Mouse (Mus musculus) liver, embryonic 13.5 days (tissue): ENCODE data around the gene Amdhd1. TPM values are rescaled to one million over a fixed set of nuclear protein-coding genes. Genes with fewer than 3 reads are reported as not detected.

Experiments used
- ATAC-seq: fragments of 200-750 bp; cut with Nextera tagmentation; 2 replicates; pipeline ENCODE4 v1.8.0; 2017; ENCODE audit warnings: low read depth, mild to moderate bottlenecking, moderate number of reproducible peaks, moderate library complexity
- DNase-seq: peaks from one replicate; pipeline ENCODE4 v3.0.0; 2022
- H3K27ac ChIP-seq: fragments of 300-500 bp; sonication (generic); 2 replicates; pipeline ENCODE4 v1.5.1; 2015; ENCODE audit warnings: moderate library complexity, mild to moderate bottlenecking, inconsistent platforms
- H3K27me3 ChIP-seq: fragments of 300-500 bp; sonication (generic); 2 replicates; pipeline ENCODE4 v1.6.1; 2015; ENCODE audit warnings: mild to moderate bottlenecking, inconsistent platforms
- H3K36me3 ChIP-seq: fragments of 300-500 bp; sonication (generic); 2 replicates; pipeline ENCODE4 v1.6.1; 2015; ENCODE audit warnings: mild to moderate bottlenecking, inconsistent platforms
- H3K4me1 ChIP-seq: fragments of 300-500 bp; sonication (generic); replicated peaks from 2 replicates; pipeline ENCODE4 v1.6.1; 2015; ENCODE audit warnings: inconsistent platforms
- H3K4me2 ChIP-seq: fragments of 300-500 bp; sonication (generic); 2 replicates; pipeline ENCODE4 v1.6.1; 2015; ENCODE audit warnings: inconsistent platforms, mild to moderate bottlenecking, moderate library complexity
- H3K4me3 ChIP-seq: fragments of 300-500 bp; sonication (generic); replicated peaks from 2 replicates; pipeline ENCODE4 v1.5.1; 2015; ENCODE audit warnings: mild to moderate bottlenecking, inconsistent platforms
- H3K9ac ChIP-seq: fragments of 300-500 bp; sonication (generic); 2 replicates; pipeline ENCODE4 v1.6.1; 2015; ENCODE audit warnings: mild to moderate bottlenecking, inconsistent platforms
- H3K9me3 ChIP-seq: fragments of 300-500 bp; sonication (generic); replicated peaks from 2 replicates; pipeline ENCODE4 v1.6.1; 2016; ENCODE audit warnings: inconsistent platforms
- WGBS: fragments of 180-500 bp; shearing (Covaris S2); methylation state at CpG from one replicate; pipeline ENCODE4 v1.1.7; 2015; ENCODE audit not compliant: insufficient replicate concordance; 5-methylcytosine and 5-hydroxymethylcytosine counted together
- polyA plus RNA-seq: library from polyadenylated mRNA; unstranded; fragments of >200 nt; fragmentation: Nextera tagmentation; extraction: Ambion mirVana; gene quantifications from 2 replicates; pipeline ENCODE4 v1.2.1, GENCODE M21; 2015

Amdhd1 gene
- 8.3 and 9.7 TPM in 2 replicates for polyA plus RNA-seq

- 2% methylated on average over 35 of the region's 35 CpGs for WGBS
- peak within 1 kb of the TSS; percentile 49 for H3K9ac ChIP-seq
- H3K4me3 ChIP-seq, result peak within 1 kb of the TSS; percentile 55
- no peaks in the 10 kb centered on the region for H3K36me3 ChIP-seq
- peaks cover 18% of the 10 kb centered on the region for H3K27me3 ChIP-seq
- DNase-seq (peak; percentile 53), ATAC-seq (peak; percentile 80)
- peaks cover 14% of the 10 kb centered on the region for H3K4me1 ChIP-seq
- no peaks in the 10 kb centered on the region for H3K9me3 ChIP-seq
- H3K27ac ChIP-seq, result peak within 1 kb of the TSS; percentile 47; the same call in 1 of the 2 replicates
- H3K4me2 ChIP-seq, result peak within 1 kb of the TSS; percentile 68
Observed at GRCm38 (mm10) chr10:93539775-93540430, at the start of gene Amdhd1. Gene Amdhd1 (minus strand): TSS chr10:93540033.

- under 1% methylated on average over 63 of the region's 63 CpGs for WGBS
- Histone ChIP-seq H3K4me1 (peaks cover 34% of the 10 kb centered on the region), H3K36me3 (peaks cover 33% of the 10 kb centered on the region), H3K9me3 (no peaks in the 10 kb centered on the region), H3K9ac (peak within 1 kb of the TSS; percentile 84), H3K4me3 (peak within 1 kb of the TSS; percentile 85), H3K4me2 (peak within 1 kb of the TSS; percentile 93), H3K27me3 (no peaks in the 10 kb centered on the region), H3K27ac (peak within 1 kb of the TSS; percentile 77)
- ATAC-seq (peak; percentile 85), DNase-seq (peak; percentile 79)
Observed at GRCm38 (mm10) chr10:93589281-93589848, 49.5 kb upstream of the Amdhd1 start, which contains the start of gene Snrpf. Gene Snrpf (minus strand): TSS chr10:93589706.

GRCm38 (mm10) chr10:93588796-93589195, 49.0 kb upstream of the Amdhd1 start:
- H3K9me3 ChIP-seq, result no peaks in the 10 kb centered on the region
- peaks cover 36% of the 10 kb centered on the region for H3K36me3 ChIP-seq
- no peak for DNase-seq
- peak overlapping the region; percentile 93 for H3K4me2 ChIP-seq
- H3K4me3 ChIP-seq, result peak overlapping the region; percentile 85
- peaks cover 31% of the 10 kb centered on the region for H3K4me1 ChIP-seq
- no peaks in the 10 kb centered on the region for H3K27me3 ChIP-seq
- ATAC-seq, result peak; percentile 43
- H3K9ac ChIP-seq, result peak overlapping the region; percentile 84
- peak overlapping the region; percentile 77 for H3K27ac ChIP-seq
- 2% methylated on average over 11 of the region's 11 CpGs for WGBS

GRCm38 (mm10) chr10:93577271-93577886, 37.5 kb upstream of the Amdhd1 start:
- Histone ChIP-seq H3K4me2 (no peak overlapping the region), H3K4me3 (no peak overlapping the region), H3K36me3 (peaks cover 13% of the 10 kb centered on the region), H3K9me3 (no peaks in the 10 kb centered on the region), H3K27ac (no peak overlapping the region), H3K9ac (no peak overlapping the region), H3K4me1 (no peaks in the 10 kb centered on the region), H3K27me3 (no peaks in the 10 kb centered on the region)
- 60% methylated on average over 13 of the region's 13 CpGs for WGBS
- DNase-seq (peak; percentile 43), ATAC-seq (0 out of 2 replicates have a peak, but pooled peaks have one; percentile 39)

- ATAC-seq (no peak), DNase-seq (no peak)
- no peaks in the 10 kb centered on the region for H3K27me3 ChIP-seq
- H3K4me2 ChIP-seq, result no peak overlapping the region
- H3K4me3 ChIP-seq, result no peak overlapping the region
- H3K36me3 ChIP-seq, result 0 out of 2 replicates have a peak, but pooled peaks cover 1% of the 10 kb centered on the region
- H3K27ac ChIP-seq, result no peak overlapping the region
- no peaks in the 10 kb centered on the region for H3K4me1 ChIP-seq
- no peaks in the 10 kb centered on the region for H3K9me3 ChIP-seq
- WGBS, result 54% methylated on average over 8 of the region's 8 CpGs
- no peak overlapping the region for H3K9ac ChIP-seq
Observed at GRCm38 (mm10) chr10:93575960-93576359, 36.1 kb upstream of the Amdhd1 start.

GRCm38 (mm10) chr10:93574966-93575365, 35.1 kb upstream of the Amdhd1 start:
- Histone ChIP-seq H3K4me2 (no peak overlapping the region), H3K4me1 (no peaks in the 10 kb centered on the region), H3K27ac (no peak overlapping the region), H3K9ac (no peak overlapping the region), H3K36me3 (no peaks in the 10 kb centered on the region), H3K4me3 (no peak overlapping the region), H3K9me3 (no peaks in the 10 kb centered on the region), H3K27me3 (no peaks in the 10 kb centered on the region)
- 42% methylated on average over 4 of the region's 4 CpGs for WGBS
- DNase-seq (no peak), ATAC-seq (no peak)

- Histone ChIP-seq H3K4me3 (no peak overlapping the region), H3K9ac (no peak overlapping the region), H3K4me2 (no peak overlapping the region), H3K4me1 (no peaks in the 10 kb centered on the region), H3K27ac (no peak overlapping the region), H3K9me3 (no peaks in the 10 kb centered on the region), H3K36me3 (no peaks in the 10 kb centered on the region), H3K27me3 (no peaks in the 10 kb centered on the region)
- ATAC-seq (no peak), DNase-seq (no peak)
- 36% methylated on average over 2 of the region's 2 CpGs for WGBS
Observed at GRCm38 (mm10) chr10:93572209-93572608, 32.4 kb upstream of the Amdhd1 start.

- no peak overlapping the region for H3K9ac ChIP-seq
- no peak overlapping the region for H3K4me2 ChIP-seq
- H3K36me3 ChIP-seq, result no peaks in the 10 kb centered on the region
- H3K4me3 ChIP-seq, result no peak overlapping the region
- H3K27ac ChIP-seq, result no peak overlapping the region
- ATAC-seq (no peak), DNase-seq (no peak)
- whole genome bisulfite sequencing, result 64% methylated on average over 6 of the region's 6 CpGs
- no peaks in the 10 kb centered on the region for H3K27me3 ChIP-seq
- no peaks in the 10 kb centered on the region for H3K9me3 ChIP-seq
- H3K4me1 ChIP-seq, result no peaks in the 10 kb centered on the region
Observed at GRCm38 (mm10) chr10:93568671-93569070, 28.8 kb upstream of the Amdhd1 start.

GRCm38 (mm10) chr10:93567841-93568566, 28.2 kb upstream of the Amdhd1 start:
- H3K36me3 ChIP-seq, result no peaks in the 10 kb centered on the region
- no peak overlapping the region for H3K9ac ChIP-seq
- no peak overlapping the region for H3K27ac ChIP-seq
- H3K4me1 ChIP-seq, result no peaks in the 10 kb centered on the region
- H3K4me3 ChIP-seq, result no peak overlapping the region
- ATAC-seq, result no peak
- no peaks in the 10 kb centered on the region for H3K9me3 ChIP-seq
- DNase-seq, result no peak
- 70% methylated on average over 11 of the region's 11 CpGs for WGBS
- H3K4me2 ChIP-seq, result no peak overlapping the region
- H3K27me3 ChIP-seq, result no peaks in the 10 kb centered on the region

GRCm38 (mm10) chr10:93567066-93567465, 27.2 kb upstream of the Amdhd1 start:
- DNase-seq, result no peak

GRCm38 (mm10) chr10:93564518-93565090, 24.8 kb upstream of the Amdhd1 start:
- H3K9ac ChIP-seq, result no peak overlapping the region
- DNase-seq, result no peak
- no peaks in the 10 kb centered on the region for H3K4me1 ChIP-seq
- no peaks in the 10 kb centered on the region for H3K27me3 ChIP-seq
- H3K36me3 ChIP-seq, result no peaks in the 10 kb centered on the region
- H3K9me3 ChIP-seq, result no peaks in the 10 kb centered on the region
- no peak overlapping the region for H3K4me2 ChIP-seq
- no peak overlapping the region for H3K27ac ChIP-seq
- no peak for ATAC-seq
- no peak overlapping the region for H3K4me3 ChIP-seq
- WGBS, result 50% methylated on average over 14 of the region's 14 CpGs

More at GRCm38 (mm10) chr10:93567066-93567465, 27.2 kb upstream of the Amdhd1 start:
- H3K36me3 ChIP-seq, result no peaks in the 10 kb centered on the region
- H3K27ac ChIP-seq, result no peak overlapping the region
- H3K4me3 ChIP-seq, result no peak overlapping the region
- no peaks in the 10 kb centered on the region for H3K27me3 ChIP-seq
- no peak overlapping the region for H3K4me2 ChIP-seq
- ATAC-seq, result no peak
- no peaks in the 10 kb centered on the region for H3K9me3 ChIP-seq
- no peak overlapping the region for H3K9ac ChIP-seq
- no peaks in the 10 kb centered on the region for H3K4me1 ChIP-seq
- WGBS, result 77% methylated on average over 10 of the region's 10 CpGs
